Mouse (Mus musculus): ENCODE results near the gene 3110021N24Rik. TPM values are rescaled to one million over a fixed set of nuclear protein-coding genes. Genes with fewer than 3 reads are reported as not detected.

Gene 3110021N24Rik
- polyA plus RNA-seq, 1 experiment from 2014 or later = 0.10 TPM

DNA sequence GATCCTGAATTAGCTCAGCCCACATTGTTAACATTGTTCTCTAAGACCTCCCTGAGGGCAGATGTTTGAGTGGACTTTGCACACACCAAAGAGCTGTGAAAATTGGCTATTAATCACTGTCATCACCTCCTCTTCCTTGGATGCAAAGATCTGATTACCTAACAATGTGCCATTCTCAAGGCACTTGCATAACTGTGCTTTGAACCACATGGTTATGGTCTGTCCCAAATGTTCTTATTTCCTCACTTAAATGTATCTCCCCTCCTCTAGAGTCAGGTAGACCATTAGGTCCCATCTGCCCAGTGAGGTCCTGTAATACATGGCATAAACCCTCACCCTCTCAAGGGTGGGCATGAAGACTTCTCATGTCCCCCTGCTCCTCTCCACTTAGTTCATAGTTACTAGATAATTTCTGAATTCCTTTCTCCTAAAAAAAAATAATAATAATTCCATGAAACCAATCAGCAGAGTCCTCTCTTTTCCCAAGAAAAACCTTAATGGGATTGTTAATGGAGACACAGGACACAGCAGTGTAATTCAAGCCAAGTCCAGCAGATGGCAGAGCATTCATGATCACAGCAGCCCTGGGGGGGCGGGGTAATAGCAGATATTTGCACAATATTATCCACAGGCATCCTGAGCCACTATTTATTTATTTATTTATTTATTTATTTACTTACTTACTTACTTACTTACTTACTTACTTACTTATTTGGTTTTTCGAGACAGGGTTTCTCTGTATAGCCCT, 78.8 kb downstream of the 3110021N24Rik start:
- Histone ChIP-seq H3K36me3 (no peaks in the 10 kb centered on the region), H3K4me2 (no peak overlapping the region), H3K4me3 (replicated peaks) (no peak overlapping the region), H3K4me1 (replicated peaks) (no peaks in the 10 kb centered on the region; the same call in 1 of the 2 replicates), H3K9me3 (replicated peaks) (no peaks in the 10 kb centered on the region), H3K27me3 (no peaks in the 10 kb centered on the region), H3K9ac (no peak overlapping the region), H3K27ac (no peak overlapping the region)
- DNase-seq = peak; percentile 31
- no peak for ATAC-seq (ENCODE audit: low read depth)
- 26% methylated on average over 2 of the region's 2 CpGs for WGBS (ENCODE audit: insufficient replicate concordance)

DNA sequence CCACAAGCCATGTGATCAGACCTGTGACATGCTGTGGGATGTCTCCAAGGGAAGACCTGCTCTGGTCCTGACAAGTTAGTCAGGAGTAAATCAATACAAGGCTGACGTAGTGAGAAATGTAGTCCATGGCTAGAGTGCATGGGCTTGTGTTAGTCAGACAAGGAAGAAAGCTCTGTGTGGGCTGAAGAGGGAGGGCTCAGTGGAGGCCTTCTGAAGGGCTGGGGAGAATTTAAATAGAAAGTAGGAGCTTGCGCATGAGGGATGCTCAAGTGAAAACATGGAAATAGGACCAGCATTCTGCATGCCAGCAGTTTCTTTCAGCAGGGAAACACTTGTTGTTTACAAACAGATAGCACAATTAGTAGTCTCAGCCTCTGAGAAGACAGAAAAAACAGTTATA, 84.1 kb downstream of the 3110021N24Rik start:
- no peaks in the 10 kb centered on the region for H3K36me3 ChIP-seq
- ATAC-seq (ENCODE audit: low read depth) = no peak
- H3K4me3 ChIP-seq (replicated peaks) = no peak overlapping the region
- H3K9ac ChIP-seq = no peak overlapping the region
- DNase-seq = no peak
- H3K27me3 ChIP-seq = no peaks in the 10 kb centered on the region
- H3K4me1 ChIP-seq (replicated peaks) = no peaks in the 10 kb centered on the region
- H3K4me2 ChIP-seq = no peak overlapping the region
- no peaks in the 10 kb centered on the region for H3K9me3 ChIP-seq (replicated peaks)
- H3K27ac ChIP-seq = no peak overlapping the region
- 73% methylated on average over 2 of the region's 2 CpGs for WGBS (ENCODE audit: insufficient replicate concordance)

DNA sequence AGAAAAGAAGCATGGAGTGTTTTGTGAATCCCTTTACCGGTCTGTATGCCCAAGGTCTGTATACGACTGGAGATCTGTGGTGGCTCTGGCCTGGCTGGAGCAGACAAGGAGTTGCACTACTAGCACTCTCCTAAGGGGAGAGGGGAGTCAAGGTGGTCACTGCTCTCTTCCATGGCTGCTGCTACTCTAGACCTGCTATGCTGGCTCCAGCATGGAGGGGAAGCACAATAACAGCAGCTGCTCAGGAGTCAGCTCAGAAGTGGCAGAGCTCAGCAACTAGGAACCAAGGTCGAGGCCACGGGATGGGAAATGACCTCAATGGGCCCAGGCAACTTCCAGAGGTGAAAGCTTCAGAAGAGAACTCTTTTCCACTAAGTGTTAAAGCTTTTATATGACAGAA, 91.7 kb downstream of the 3110021N24Rik start:
- H3K27ac ChIP-seq = no peak overlapping the region
- 0 out of 2 replicates have a peak, but pooled peaks cover 6% of the 10 kb centered on the region for H3K36me3 ChIP-seq
- 45% methylated on average over 4 of the region's 4 CpGs for WGBS (ENCODE audit: insufficient replicate concordance)
- no peak overlapping the region for H3K9ac ChIP-seq
- no peaks in the 10 kb centered on the region for H3K4me1 ChIP-seq (replicated peaks)
- H3K9me3 ChIP-seq (replicated peaks) = no peaks in the 10 kb centered on the region
- H3K27me3 ChIP-seq = no peaks in the 10 kb centered on the region
- no peak for ATAC-seq (ENCODE audit: low read depth)
- H3K4me2 ChIP-seq = no peak overlapping the region
- no peak for DNase-seq
- H3K4me3 ChIP-seq (replicated peaks) = no peak overlapping the region

GRCm38 (mm10) chr4:108811550-108811949, 92.1 kb downstream of the 3110021N24Rik start:
- 55% methylated on average over 6 of the region's 6 CpGs for WGBS (ENCODE audit: insufficient replicate concordance)
- Histone ChIP-seq H3K9me3 (replicated peaks) (no peaks in the 10 kb centered on the region), H3K9ac (no peak overlapping the region), H3K27me3 (no peaks in the 10 kb centered on the region), H3K4me2 (no peak overlapping the region), H3K36me3 (0 out of 2 replicates have a peak, but pooled peaks cover 6% of the 10 kb centered on the region), H3K27ac (no peak overlapping the region), H3K4me3 (replicated peaks) (no peak overlapping the region), H3K4me1 (replicated peaks) (no peaks in the 10 kb centered on the region)
- no peak for DNase-seq
- ATAC-seq (ENCODE audit: low read depth) = no peak

DNA sequence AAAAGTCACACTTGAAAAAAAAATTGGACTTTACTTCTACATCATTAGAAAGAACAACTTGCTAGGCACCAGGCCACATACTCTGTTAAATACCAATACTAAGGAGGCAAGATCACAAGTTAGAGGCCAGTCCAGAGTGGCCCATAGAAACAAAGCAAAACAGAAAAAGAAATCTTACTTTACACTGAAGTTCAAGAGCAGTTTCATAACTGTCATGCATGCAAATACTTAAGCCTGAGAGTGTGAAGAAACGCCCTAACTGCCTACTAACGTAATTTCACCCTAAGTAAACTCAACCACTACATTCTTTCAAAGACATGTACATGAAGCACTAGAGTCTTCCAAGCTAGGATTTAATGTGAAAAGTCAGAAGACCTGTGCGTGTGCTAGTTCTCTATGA, 106.2 kb downstream of the 3110021N24Rik start:
- no peak overlapping the region for H3K9ac ChIP-seq
- 82% methylated on average over 3 of the region's 3 CpGs for WGBS (ENCODE audit: insufficient replicate concordance)

GRCm38 (mm10) chr4:108826096-108826495, 106.6 kb downstream of the 3110021N24Rik start:
- WGBS (ENCODE audit: insufficient replicate concordance) = 79% methylated on average over 1 of the region's 1 CpGs
- no peak for ATAC-seq (ENCODE audit: low read depth)
- Histone ChIP-seq H3K4me3 (replicated peaks) (no peak overlapping the region), H3K27ac (no peak overlapping the region), H3K4me2 (no peak overlapping the region), H3K27me3 (no peaks in the 10 kb centered on the region), H3K9me3 (replicated peaks) (no peaks in the 10 kb centered on the region), H3K4me1 (replicated peaks) (peaks cover 4% of the 10 kb centered on the region; the same call in 1 of the 2 replicates), H3K9ac (no peak overlapping the region), H3K36me3 (peaks cover 65% of the 10 kb centered on the region)
- no peak for DNase-seq

More for the DNA sequence above, 106.2 kb downstream of the 3110021N24Rik start:
- H3K4me2 ChIP-seq = no peak overlapping the region
- no peaks in the 10 kb centered on the region for H3K27me3 ChIP-seq
- peaks cover 70% of the 10 kb centered on the region for H3K36me3 ChIP-seq
- H3K9me3 ChIP-seq (replicated peaks) = no peaks in the 10 kb centered on the region
- no peak overlapping the region for H3K27ac ChIP-seq
- ATAC-seq (ENCODE audit: low read depth) (no peak), DNase-seq (no peak)
- H3K4me1 ChIP-seq (replicated peaks) = no peaks in the 10 kb centered on the region
- no peak overlapping the region for H3K4me3 ChIP-seq (replicated peaks)

GRCm38 (mm10) chr4:108826643-108827042, 107.2 kb downstream of the 3110021N24Rik start:
- DNase-seq = no peak
- no peak overlapping the region for H3K27ac ChIP-seq
- H3K4me3 ChIP-seq (replicated peaks) = no peak overlapping the region
- no peak overlapping the region for H3K4me2 ChIP-seq
- no peaks in the 10 kb centered on the region for H3K27me3 ChIP-seq
- ATAC-seq (ENCODE audit: low read depth) = no peak
- H3K9ac ChIP-seq = no peak overlapping the region
- 80% methylated on average over 2 of the region's 2 CpGs for WGBS (ENCODE audit: insufficient replicate concordance)
- peaks cover 8% of the 10 kb centered on the region for H3K4me1 ChIP-seq (replicated peaks)
- peaks cover 63% of the 10 kb centered on the region for H3K36me3 ChIP-seq
- no peaks in the 10 kb centered on the region for H3K9me3 ChIP-seq (replicated peaks)

GRCm38 (mm10) chr4:108830698-108831097, 111.2 kb downstream of the 3110021N24Rik start:
- Histone ChIP-seq H3K4me2 (no peak overlapping the region), H3K9ac (no peak overlapping the region), H3K9me3 (replicated peaks) (no peaks in the 10 kb centered on the region), H3K27me3 (no peaks in the 10 kb centered on the region), H3K4me3 (replicated peaks) (no peak overlapping the region), H3K27ac (no peak overlapping the region), H3K4me1 (replicated peaks) (peaks cover 29% of the 10 kb centered on the region), H3K36me3 (peaks cover 30% of the 10 kb centered on the region)
- WGBS (ENCODE audit: insufficient replicate concordance) = 82% methylated on average over 1 of the region's 1 CpGs
- ATAC-seq (ENCODE audit: low read depth) = no peak
- no peak for DNase-seq

Other genes starting within 250 kb of the 3110021N24Rik start
- gene Prpf38a, start 140.3 kb upstream of the 3110021N24Rik start, polyA plus RNA-seq (2015; fragmentation: Nextera tagmentation; extraction: Ambion mirVana) = 60.2 and 68.8 TPM in 2 replicates
- 23.2 and 27.9 TPM in 2 replicates for gene Orc1, start 140.2 kb upstream of the 3110021N24Rik start, polyA plus RNA-seq (2015; fragmentation: Nextera tagmentation; extraction: Ambion mirVana)
- 12.9 and 13.3 TPM in 2 replicates for gene Cc2d1b, start 99.7 kb upstream of the 3110021N24Rik start, polyA plus RNA-seq (2015; fragmentation: Nextera tagmentation; extraction: Ambion mirVana)
- gene Zfyve9, start 61.1 kb downstream of the 3110021N24Rik start, polyA plus RNA-seq (2015; fragmentation: Nextera tagmentation; extraction: Ambion mirVana) = 0.48 and 0.56 TPM in 2 replicates
- gene Btf3l4, start 114.0 kb downstream of the 3110021N24Rik start, polyA plus RNA-seq (2015; fragmentation: Nextera tagmentation; extraction: Ambion mirVana) = 56.9 and 63.5 TPM in 2 replicates
- gene Txndc12, start 115.0 kb downstream of the 3110021N24Rik start, polyA plus RNA-seq (2015; fragmentation: Nextera tagmentation; extraction: Ambion mirVana) = 28.3 and 31.8 TPM in 2 replicates
- gene Kti12, start 128.1 kb downstream of the 3110021N24Rik start, polyA plus RNA-seq (2015; fragmentation: Nextera tagmentation; extraction: Ambion mirVana) = 59.6 and 63.3 TPM in 2 replicates
- gene A730015C16Rik, start 129.0 kb downstream of the 3110021N24Rik start, polyA plus RNA-seq (2015; fragmentation: Nextera tagmentation; extraction: Ambion mirVana) = 0.24 and 0.34 TPM in 2 replicates
- gene Rab3b, start 159.4 kb downstream of the 3110021N24Rik start, polyA plus RNA-seq (2015; fragmentation: Nextera tagmentation; extraction: Ambion mirVana) = 2.1 and 3.5 TPM in 2 replicates

Data from liver, embryonic 13.5 days (tissue).